Mouse (Mus musculus): ENCODE measurements at regions not wholly inside any gene's neighbourhood (a gene's known extent, or its start where the extent isn't known, plus 50 kb on each side); places are given as distances from the start of the nearest gene placed in this dataset.

DNA sequence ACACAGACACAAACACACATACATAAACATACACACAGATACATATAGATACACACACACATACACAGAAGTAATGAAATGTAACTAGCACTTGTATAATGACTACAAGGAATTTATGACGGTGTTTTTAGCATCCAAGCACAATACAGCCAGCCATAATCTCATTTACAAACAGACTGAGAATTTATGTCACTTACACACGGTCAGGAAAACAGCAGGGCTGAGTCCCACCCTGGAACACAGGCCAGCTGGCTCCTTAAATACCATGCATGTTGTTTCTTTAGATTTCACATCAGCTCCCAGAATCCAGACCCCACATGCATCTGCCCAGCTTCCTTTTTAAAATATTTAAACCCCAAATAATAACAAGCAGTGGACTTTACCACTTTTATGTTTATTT, 123.1 kb upstream of the Clnk start:
- 37% methylated on average over 2 of the region's 2 CpGs for WGBS
- Histone ChIP-seq H3K36me3 (replicated peaks; ENCODE audit: control insufficient read depth, insufficient read depth, low read length) (no peaks in the 10 kb centered on the region), H3K4me1 (ENCODE audit: control insufficient read depth, insufficient read depth) (no peaks in the 10 kb centered on the region), H3K27ac (ENCODE audit: low read depth) (no peak overlapping the region), H3K27me3 (ENCODE audit: control insufficient read depth, insufficient read depth, low read length) (no peaks in the 10 kb centered on the region), H3K9ac (replicated peaks; ENCODE audit: low read depth, low read length) (no peak overlapping the region), H3K9me3 (replicated peaks; ENCODE audit: control insufficient read depth, low read length) (no peaks in the 10 kb centered on the region), H3K4me2 (ENCODE audit: low read depth, low read length) (no peak overlapping the region), H3K4me3 (ENCODE audit: low read depth, low read length) (no peak overlapping the region)
- ATAC-seq (ENCODE audit: insufficient read depth, low read depth) (no peak), DNase-seq (ENCODE audit: low spot score) (no peak)
- TF ChIP-seq EP300 (IDR thresholded peaks at IDR 0.05; ENCODE audit: low read depth) (no peak), CTCF (IDR thresholded peaks at IDR 0.05; ENCODE audit: low read depth) (no peak)

GRCm38 (mm10) chr5:38972397-38973159, 96.0 kb upstream of the Clnk start:
- H3K4me1 ChIP-seq (ENCODE audit: control insufficient read depth, insufficient read depth) = no peaks in the 10 kb centered on the region
- 56% methylated on average over 6 of the region's 6 CpGs for WGBS
- no peaks in the 10 kb centered on the region for H3K36me3 ChIP-seq (replicated peaks; ENCODE audit: control insufficient read depth, insufficient read depth, low read length)
- TF ChIP-seq CTCF (IDR thresholded peaks at IDR 0.05; ENCODE audit: low read depth) (no peak), EP300 (IDR thresholded peaks at IDR 0.05; ENCODE audit: low read depth) (no peak)
- H3K4me2 ChIP-seq (ENCODE audit: low read depth, low read length) = no peak overlapping the region
- H3K9ac ChIP-seq (replicated peaks; ENCODE audit: low read depth, low read length) = no peak overlapping the region
- H3K27ac ChIP-seq (ENCODE audit: low read depth) = no peak overlapping the region
- no peaks in the 10 kb centered on the region for H3K9me3 ChIP-seq (replicated peaks; ENCODE audit: control insufficient read depth, low read length)
- ATAC-seq (ENCODE audit: insufficient read depth, low read depth) (no peak), DNase-seq (ENCODE audit: low spot score) (no peak)
- H3K4me3 ChIP-seq (ENCODE audit: low read depth, low read length) = no peak overlapping the region
- no peaks in the 10 kb centered on the region for H3K27me3 ChIP-seq (ENCODE audit: control insufficient read depth, insufficient read depth, low read length)

- TF ChIP-seq EP300 (IDR thresholded peaks at IDR 0.05; ENCODE audit: low read depth) = no peak
- TF ChIP-seq CTCF (IDR thresholded peaks at IDR 0.05; ENCODE audit: low read depth) = no peak
- no peak for ATAC-seq (ENCODE audit: insufficient read depth, low read depth)
- Histone ChIP-seq H3K27ac (ENCODE audit: low read depth) (no peak overlapping the region), H3K4me2 (ENCODE audit: low read depth, low read length) (no peak overlapping the region), H3K4me3 (ENCODE audit: low read depth, low read length) (no peak overlapping the region), H3K4me1 (ENCODE audit: control insufficient read depth, insufficient read depth) (no peaks in the 10 kb centered on the region), H3K9me3 (replicated peaks; ENCODE audit: control insufficient read depth, low read length) (no peaks in the 10 kb centered on the region), H3K9ac (replicated peaks; ENCODE audit: low read depth, low read length) (no peak overlapping the region), H3K36me3 (replicated peaks; ENCODE audit: control insufficient read depth, insufficient read depth, low read length) (no peaks in the 10 kb centered on the region), H3K27me3 (ENCODE audit: control insufficient read depth, insufficient read depth, low read length) (no peaks in the 10 kb centered on the region)
- no peak for DNase-seq (ENCODE audit: low spot score)
- 64% methylated on average over 4 of the region's 4 CpGs for WGBS
Measured at GRCm38 (mm10) chr5:38970497-38970896, 93.9 kb upstream of the Clnk start.

DNA sequence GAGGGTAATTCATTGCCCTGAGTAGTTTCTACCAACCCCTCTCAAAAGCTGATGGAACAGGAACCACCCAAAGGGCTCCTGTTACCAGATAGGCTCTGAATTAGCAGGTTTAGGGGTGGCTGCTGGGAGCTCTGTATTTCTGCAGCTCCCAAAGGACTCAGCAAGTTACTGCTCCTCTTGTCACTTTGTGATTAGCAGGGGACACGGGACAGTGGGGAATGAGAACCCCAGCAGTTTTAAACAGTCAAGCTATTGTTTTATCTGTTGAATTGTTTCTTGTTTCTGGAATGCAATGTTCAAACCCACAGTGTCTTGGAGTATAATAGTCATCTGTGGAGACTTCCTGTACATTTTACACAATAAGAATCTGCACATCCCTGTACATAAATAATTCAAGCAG, 90.4 kb upstream of the Clnk start:
- Histone ChIP-seq H3K9ac (replicated peaks; ENCODE audit: low read depth, low read length) (no peak overlapping the region), H3K9me3 (replicated peaks; ENCODE audit: control insufficient read depth, low read length) (no peaks in the 10 kb centered on the region), H3K4me2 (ENCODE audit: low read depth, low read length) (no peak overlapping the region), H3K27me3 (ENCODE audit: control insufficient read depth, insufficient read depth, low read length) (no peaks in the 10 kb centered on the region), H3K4me3 (ENCODE audit: low read depth, low read length) (no peak overlapping the region), H3K36me3 (replicated peaks; ENCODE audit: control insufficient read depth, insufficient read depth, low read length) (no peaks in the 10 kb centered on the region), H3K4me1 (ENCODE audit: control insufficient read depth, insufficient read depth) (no peaks in the 10 kb centered on the region), H3K27ac (ENCODE audit: low read depth) (no peak overlapping the region)
- ATAC-seq (ENCODE audit: insufficient read depth, low read depth) = no peak
- no peak for DNase-seq (ENCODE audit: low spot score)
- WGBS = 37% methylated on average over 1 of the region's 1 CpGs
- TF ChIP-seq CTCF (IDR thresholded peaks at IDR 0.05; ENCODE audit: low read depth) = no peak
- TF ChIP-seq EP300 (IDR thresholded peaks at IDR 0.05; ENCODE audit: low read depth) = no peak

DNA sequence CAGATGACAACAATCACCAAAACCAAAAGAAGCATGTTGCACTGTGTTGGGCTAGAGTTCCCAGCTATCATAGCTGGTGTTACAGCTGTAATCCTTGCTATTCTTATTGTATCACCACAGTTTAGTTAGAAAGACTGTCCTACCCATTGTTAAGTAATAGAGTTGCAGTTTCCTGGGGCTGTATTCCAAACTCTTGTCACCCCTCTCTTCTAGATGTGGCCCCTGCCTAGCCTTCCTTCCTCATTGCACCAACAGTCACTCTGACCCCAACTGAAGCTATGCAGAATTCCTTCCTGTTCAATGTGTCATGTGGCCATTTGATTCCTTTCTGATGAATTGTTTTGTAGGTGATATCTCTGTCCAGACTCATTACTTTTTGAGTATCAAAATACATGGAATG, 87.8 kb upstream of the Clnk start:
- Histone ChIP-seq H3K4me2 (ENCODE audit: low read depth, low read length) (no peak overlapping the region), H3K9me3 (replicated peaks; ENCODE audit: control insufficient read depth, low read length) (no peaks in the 10 kb centered on the region), H3K4me1 (ENCODE audit: control insufficient read depth, insufficient read depth) (no peaks in the 10 kb centered on the region), H3K9ac (replicated peaks; ENCODE audit: low read depth, low read length) (no peak overlapping the region), H3K27me3 (ENCODE audit: control insufficient read depth, insufficient read depth, low read length) (no peaks in the 10 kb centered on the region), H3K36me3 (replicated peaks; ENCODE audit: control insufficient read depth, insufficient read depth, low read length) (no peaks in the 10 kb centered on the region), H3K4me3 (ENCODE audit: low read depth, low read length) (no peak overlapping the region), H3K27ac (ENCODE audit: low read depth) (no peak overlapping the region)
- no peak for TF ChIP-seq CTCF (IDR thresholded peaks at IDR 0.05; ENCODE audit: low read depth)
- TF ChIP-seq EP300 (IDR thresholded peaks at IDR 0.05; ENCODE audit: low read depth) = no peak
- DNase-seq (ENCODE audit: low spot score) = no peak
- no peak for ATAC-seq (ENCODE audit: insufficient read depth, low read depth)
